Mouse (Mus musculus): ENCODE results near the gene 1700086D15Rik. TPM values are rescaled to one million over a fixed set of nuclear protein-coding genes. Genes with fewer than 3 reads are reported as not detected.

The 1700086D15Rik gene
- polyA plus RNA-seq, 1 experiment from 2014 or later = not detected

- H3K27me3 ChIP-seq (ENCODE audit: control insufficient read depth, insufficient read depth, low read length) = no peaks in the 10 kb centered on the region
- no peak overlapping the region for H3K4me3 ChIP-seq (ENCODE audit: low read depth, low read length)
- H3K4me2 ChIP-seq (replicated peaks; ENCODE audit: low read depth) = no peak overlapping the region
- H3K36me3 ChIP-seq (ENCODE audit: control insufficient read depth, insufficient read depth, low read length) = no peaks in the 10 kb centered on the region
- H3K9me3 ChIP-seq (ENCODE audit: control insufficient read depth, low read length) = no peaks in the 10 kb centered on the region
- H3K27ac ChIP-seq (replicated peaks) = no peak overlapping the region
- ATAC-seq (ENCODE audit: low FRiP score, low TSS enrichment) (no peak), DNase-seq (ENCODE audit: low spot score) (no peak)
- 0 out of 2 replicates have a peak, but pooled peaks cover 2% of the 10 kb centered on the region for H3K4me1 ChIP-seq (replicated peaks; ENCODE audit: control insufficient read depth, insufficient read depth)
- TF ChIP-seq EP300 (optimal IDR thresholded peaks at IDR 0.05) (no peak), CTCF (IDR thresholded peaks at IDR 0.05; ENCODE audit: low read depth) (peak; percentile 49)
- no peak overlapping the region for H3K9ac ChIP-seq (ENCODE audit: low read length)
- 83% methylated on average over 4 of the region's 4 CpGs for WGBS
Observed at GRCm38 (mm10) chr11:65129110-65129509, 30.6 kb downstream of the 1700086D15Rik start.

GRCm38 (mm10) chr11:65128666-65129065 is 31.0 kb downstream of the 1700086D15Rik start:
- DNase-seq (ENCODE audit: low spot score) = no peak

DNA sequence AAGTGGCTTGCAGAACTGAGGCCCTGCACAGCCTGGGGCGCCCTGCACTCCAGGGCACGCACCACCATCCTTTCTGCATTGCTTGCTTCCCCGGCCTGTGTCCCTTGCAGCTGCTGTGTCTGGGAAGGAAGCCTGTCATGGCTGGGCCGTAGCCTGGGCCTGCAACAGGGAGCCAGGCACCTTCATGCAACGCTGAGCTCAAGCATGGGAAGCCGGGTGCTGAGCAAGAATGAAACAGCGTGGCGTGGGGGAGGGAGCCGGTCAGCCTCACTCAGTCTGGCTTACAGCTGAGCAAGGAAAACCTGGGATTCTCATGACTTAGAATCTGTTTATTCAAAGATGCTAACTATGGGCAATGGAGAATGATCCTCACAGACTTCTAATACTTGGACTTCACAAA is 33.1 kb downstream of the 1700086D15Rik start:
- ATAC-seq (ENCODE audit: low FRiP score, low TSS enrichment) = no peak
- TF ChIP-seq CTCF (IDR thresholded peaks at IDR 0.05; ENCODE audit: low read depth) (no peak), EP300 (optimal IDR thresholded peaks at IDR 0.05) (no peak)
- Histone ChIP-seq H3K36me3 (ENCODE audit: control insufficient read depth, insufficient read depth, low read length) (no peaks in the 10 kb centered on the region), H3K4me1 (replicated peaks; ENCODE audit: control insufficient read depth, insufficient read depth) (0 out of 2 replicates have a peak, but pooled peaks cover 2% of the 10 kb centered on the region), H3K9ac (ENCODE audit: low read length) (no peak overlapping the region), H3K27ac (replicated peaks) (no peak overlapping the region), H3K4me2 (replicated peaks; ENCODE audit: low read depth) (no peak overlapping the region), H3K9me3 (ENCODE audit: control insufficient read depth, low read length) (no peaks in the 10 kb centered on the region), H3K27me3 (ENCODE audit: control insufficient read depth, insufficient read depth, low read length) (no peaks in the 10 kb centered on the region), H3K4me3 (ENCODE audit: low read depth, low read length) (no peak overlapping the region)
- no peak for DNase-seq (ENCODE audit: low spot score)
- 64% methylated on average over 9 of the region's 9 CpGs for WGBS

More at GRCm38 (mm10) chr11:65128666-65129065, 31.0 kb downstream of the 1700086D15Rik start:
- Histone ChIP-seq H3K9me3 (ENCODE audit: control insufficient read depth, low read length) (no peaks in the 10 kb centered on the region), H3K9ac (ENCODE audit: low read length) (no peak overlapping the region), H3K4me1 (replicated peaks; ENCODE audit: control insufficient read depth, insufficient read depth) (0 out of 2 replicates have a peak, but pooled peaks cover 2% of the 10 kb centered on the region), H3K4me2 (replicated peaks; ENCODE audit: low read depth) (no peak overlapping the region), H3K4me3 (ENCODE audit: low read depth, low read length) (no peak overlapping the region), H3K27me3 (ENCODE audit: control insufficient read depth, insufficient read depth, low read length) (no peaks in the 10 kb centered on the region), H3K36me3 (ENCODE audit: control insufficient read depth, insufficient read depth, low read length) (no peaks in the 10 kb centered on the region), H3K27ac (replicated peaks) (no peak overlapping the region)
- TF ChIP-seq CTCF (IDR thresholded peaks at IDR 0.05; ENCODE audit: low read depth) = no peak
- no peak for TF ChIP-seq EP300 (optimal IDR thresholded peaks at IDR 0.05)
- 43% methylated on average over 4 of the region's 4 CpGs for WGBS
- ATAC-seq (ENCODE audit: low FRiP score, low TSS enrichment) = peak; percentile 77

DNA sequence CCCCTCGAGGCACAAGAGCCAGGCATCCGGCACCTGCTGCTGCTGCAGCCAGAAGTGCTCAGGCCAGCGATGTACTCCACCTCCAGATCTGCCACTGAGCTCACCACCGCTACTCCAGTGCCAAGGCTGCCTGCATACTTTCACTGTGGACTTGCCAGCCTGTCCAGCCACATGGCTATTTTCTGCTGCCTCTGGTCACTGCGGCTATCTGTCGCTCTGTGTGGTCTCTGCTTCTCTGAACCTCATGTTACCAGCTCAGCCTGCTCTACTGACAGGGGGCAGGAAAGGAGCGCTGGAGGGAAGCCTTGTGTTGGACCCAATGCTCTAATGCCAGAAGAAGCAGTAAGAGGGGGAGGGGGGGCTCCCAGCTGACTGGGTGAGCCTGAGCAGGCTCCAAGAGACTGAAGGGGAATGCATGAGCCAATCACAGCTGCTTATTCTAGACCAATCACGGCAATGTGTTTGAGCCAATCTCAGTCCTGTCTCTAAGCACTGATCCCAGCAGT is 34.7 kb downstream of the 1700086D15Rik start:
- Histone ChIP-seq H3K9ac (ENCODE audit: low read length) (no peak overlapping the region), H3K36me3 (ENCODE audit: control insufficient read depth, insufficient read depth, low read length) (no peaks in the 10 kb centered on the region), H3K27ac (replicated peaks) (peak overlapping the region; percentile 13; the same call in 1 of the 2 replicates), H3K4me2 (replicated peaks; ENCODE audit: low read depth) (no peak overlapping the region), H3K4me3 (ENCODE audit: low read depth, low read length) (no peak overlapping the region), H3K27me3 (ENCODE audit: control insufficient read depth, insufficient read depth, low read length) (no peaks in the 10 kb centered on the region), H3K9me3 (ENCODE audit: control insufficient read depth, low read length) (no peaks in the 10 kb centered on the region), H3K4me1 (replicated peaks; ENCODE audit: control insufficient read depth, insufficient read depth) (0 out of 2 replicates have a peak, but pooled peaks cover 2% of the 10 kb centered on the region)
- peak; percentile 27 for DNase-seq (ENCODE audit: low spot score)
- TF ChIP-seq CTCF (IDR thresholded peaks at IDR 0.05; ENCODE audit: low read depth) (peak; percentile 34), EP300 (optimal IDR thresholded peaks at IDR 0.05) (no peak)
- WGBS = 52% methylated on average over 8 of the region's 8 CpGs
- ATAC-seq (ENCODE audit: low FRiP score, low TSS enrichment) = peak; percentile 58; the same call in 1 of the 2 replicates

DNA sequence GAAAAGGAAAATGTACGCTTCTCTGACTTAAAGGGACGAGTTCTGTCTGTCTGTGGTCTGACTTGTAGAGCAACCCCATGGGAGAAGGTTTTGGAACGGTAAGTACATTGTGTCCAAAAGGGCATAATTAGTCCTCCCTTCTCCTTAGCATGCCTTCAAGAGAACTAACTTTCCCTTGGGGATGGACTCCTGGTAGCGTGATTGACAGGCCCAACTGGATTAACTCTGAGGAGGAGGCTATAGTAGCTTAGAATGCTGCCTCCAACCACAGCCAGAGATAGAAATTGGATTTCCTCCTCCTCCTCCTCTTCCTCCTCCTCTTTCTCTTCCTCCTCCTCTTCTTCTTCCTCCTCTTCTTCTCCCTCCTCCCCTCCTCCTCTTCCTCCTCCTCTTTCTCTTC is 39.4 kb downstream of the 1700086D15Rik start:
- H3K4me2 ChIP-seq (replicated peaks; ENCODE audit: low read depth) = no peak overlapping the region
- no peak overlapping the region for H3K4me3 ChIP-seq (ENCODE audit: low read depth, low read length)
- no peaks in the 10 kb centered on the region for H3K36me3 ChIP-seq (ENCODE audit: control insufficient read depth, insufficient read depth, low read length)
- ATAC-seq (ENCODE audit: low FRiP score, low TSS enrichment) (no peak), DNase-seq (ENCODE audit: low spot score) (no peak)
- H3K9ac ChIP-seq (ENCODE audit: low read length) = no peak overlapping the region
- no peak for TF ChIP-seq CTCF (IDR thresholded peaks at IDR 0.05; ENCODE audit: low read depth)
- TF ChIP-seq EP300 (optimal IDR thresholded peaks at IDR 0.05) = no peak
- no peaks in the 10 kb centered on the region for H3K4me1 ChIP-seq (replicated peaks; ENCODE audit: control insufficient read depth, insufficient read depth)
- 89% methylated on average over 4 of the region's 4 CpGs for WGBS
- H3K27me3 ChIP-seq (ENCODE audit: control insufficient read depth, insufficient read depth, low read length) = no peaks in the 10 kb centered on the region
- H3K9me3 ChIP-seq (ENCODE audit: control insufficient read depth, low read length) = no peaks in the 10 kb centered on the region
- no peak overlapping the region for H3K27ac ChIP-seq (replicated peaks)

DNA sequence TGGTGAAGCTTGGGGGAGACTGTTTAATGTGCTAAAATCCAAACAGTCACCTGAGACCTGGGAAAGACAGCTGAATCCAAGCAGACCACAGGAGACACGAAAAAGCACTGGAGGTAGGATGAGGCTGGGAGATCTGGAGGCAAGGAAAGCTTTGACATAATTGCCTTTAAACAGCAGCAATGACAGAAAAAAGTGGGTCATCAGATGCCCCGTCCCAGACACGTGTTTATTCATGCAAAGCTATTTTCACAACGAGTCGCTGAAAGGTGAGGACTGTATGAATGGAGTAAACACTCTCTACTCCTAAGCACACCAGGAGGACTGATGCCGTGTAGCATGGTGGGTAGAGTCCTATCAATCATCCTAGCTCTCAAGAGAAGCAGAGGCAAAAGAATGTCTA is 43.9 kb downstream of the 1700086D15Rik start:
- TF ChIP-seq EP300 (optimal IDR thresholded peaks at IDR 0.05) = no peak
- no peak for TF ChIP-seq CTCF (IDR thresholded peaks at IDR 0.05; ENCODE audit: low read depth)
- Histone ChIP-seq H3K4me1 (replicated peaks; ENCODE audit: control insufficient read depth, insufficient read depth) (no peaks in the 10 kb centered on the region), H3K27ac (replicated peaks) (no peak overlapping the region), H3K27me3 (ENCODE audit: control insufficient read depth, insufficient read depth, low read length) (no peaks in the 10 kb centered on the region), H3K4me2 (replicated peaks; ENCODE audit: low read depth) (no peak overlapping the region), H3K9me3 (ENCODE audit: control insufficient read depth, low read length) (no peaks in the 10 kb centered on the region), H3K9ac (ENCODE audit: low read length) (no peak overlapping the region), H3K36me3 (ENCODE audit: control insufficient read depth, insufficient read depth, low read length) (no peaks in the 10 kb centered on the region), H3K4me3 (ENCODE audit: low read depth, low read length) (no peak overlapping the region)
- 73% methylated on average over 6 of the region's 6 CpGs for WGBS
- DNase-seq (ENCODE audit: low spot score) (no peak), ATAC-seq (ENCODE audit: low FRiP score, low TSS enrichment) (no peak)
